In the genomic region with DNA sequence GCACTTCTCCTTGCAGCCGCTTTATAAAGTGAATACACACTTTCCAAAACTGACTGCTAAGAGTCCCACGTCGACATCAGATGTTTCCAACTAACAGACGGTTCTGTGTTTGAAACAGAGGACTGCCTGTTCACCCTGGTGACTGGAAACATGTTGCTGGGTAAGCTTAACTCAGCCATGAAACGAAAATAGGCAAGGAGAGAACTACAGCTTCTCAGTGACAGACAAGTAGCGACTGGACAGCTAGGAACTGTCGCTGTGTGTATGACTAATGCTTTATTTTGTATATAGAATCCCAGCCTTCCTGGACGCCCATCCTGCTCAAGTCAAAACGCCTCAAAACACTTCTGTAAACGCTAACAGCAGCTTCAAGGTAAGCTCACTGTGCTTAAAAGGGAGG, we compare ENCODE assay signal across 13 mouse cellular contexts. TPM values are rescaled to one million over a fixed set of nuclear protein-coding genes. Genes with fewer than 3 reads are reported as not detected.
DNase-seq lines count a peak whose midpoint lies in the region; ATAC-seq and TF ChIP-seq lines count a peak whose summit lies in the region.
"Had no signal": no experiment of that assay in that cellular context is flagged by ENCODE, and none has a peak within 500 bp of the region (broad histone marks: within the 10 kb centered on the region; RNA-seq: fewer than 3 reads in every experiment).

No protein-coding gene starts in this region.

- H3K4me2 ChIP-seq in heart, embryonic 14.5 days (ENCODE audit: low read length), result peak overlapping the region; percentile 52
- H3K4me2 ChIP-seq in limb, embryonic 13.5 days (replicated peaks), result peak overlapping the region; percentile 12; the same call in 1 of the 2 replicates

- H3K27ac ChIP-seq in heart, embryonic 14.5 days (replicated peaks in 1 of 2; ENCODE audit: control insufficient read depth in 1 of 2, insufficient read depth in 1 of 2, low read depth in 2 of 2, low read length in 2 of 2), result peak overlapping the region; percentile 54 to 56
- peak overlapping the region; percentile 25; the same call in 1 of the 2 replicates for H3K27ac ChIP-seq in embryonic fibroblast, embryonic 13.5 days (ENCODE audit: insufficient read depth, low read length)
- peak overlapping the region; percentile 74 for H3K27ac ChIP-seq in limb, embryonic 13.5 days

- no peak for TF ChIP-seq CTCF in embryonic fibroblast, embryonic 13.5 days (IDR thresholded peaks at IDR 0.05; ENCODE audit: borderline replicate concordance, insufficient read depth, low read length)

- 0 out of 2 replicates have a peak, but pooled peaks cover 4% of the 10 kb centered on the region for H3K9me3 ChIP-seq in heart, embryonic 14.5 days (ENCODE audit: control insufficient read depth, low read length)
- H3K9me3 ChIP-seq in limb, embryonic 13.5 days, result peaks cover 7% of the 10 kb centered on the region; the same call in 1 of the 2 replicates

- H3K9ac ChIP-seq in heart, embryonic 14.5 days (ENCODE audit: low read length), result peak overlapping the region; percentile 56
- no peak overlapping the region for H3K9ac ChIP-seq in limb, embryonic 13.5 days
- H3K9ac ChIP-seq: liver, postnatal 0 days had no signal

- H3K4me1 ChIP-seq in heart, embryonic 14.5 days (ENCODE audit: control insufficient read depth in 2 of 2, insufficient read depth in 2 of 2, low read length in 2 of 2), result no peaks in the 10 kb centered on the region
- no peaks in the 10 kb centered on the region for H3K4me1 ChIP-seq in embryonic fibroblast, embryonic 13.5 days (ENCODE audit: control insufficient read depth, insufficient read depth, low read length)
- H3K4me1 ChIP-seq in limb, embryonic 13.5 days, result peaks cover 6% of the 10 kb centered on the region; the same call in 1 of the 2 replicates

- ATAC-seq in heart, embryonic 14.5 days (ENCODE audit: insufficient number of reproducible peaks, insufficient read depth, low FRiP score, low read depth), result no peak
- ATAC-seq in limb, embryonic 13.5 days (ENCODE audit: low FRiP score, low read depth), result 0 out of 2 replicates have a peak, but pooled peaks have one; percentile 57
- ATAC-seq: liver, postnatal 0 days; Patski had no signal

- WGBS in heart, embryonic 14.5 days, result 41% methylated on average over 10 of the region's 10 CpGs
- 65% methylated on average over 10 of the region's 10 CpGs for WGBS in limb, embryonic 13.5 days

- H3K27me3 ChIP-seq in heart, embryonic 14.5 days (ENCODE audit: control insufficient read depth, insufficient read depth, low read length), result no peaks in the 10 kb centered on the region
- H3K27me3 ChIP-seq in limb, embryonic 13.5 days, result no peaks in the 10 kb centered on the region
- H3K27me3 ChIP-seq: Patski had no signal

- H3K4me3 ChIP-seq in heart, embryonic 14.5 days (ENCODE audit: control insufficient read depth in 1 of 2, insufficient read depth in 1 of 2, low read depth in 1 of 2, low read length in 2 of 2), result peak overlapping the region; percentile 9 to 17; a peak in 3 of 4 replicates
- H3K4me3 ChIP-seq in embryonic fibroblast, embryonic 13.5 days (ENCODE audit: insufficient read depth, low read length), result no peak overlapping the region
- no peak overlapping the region for H3K4me3 ChIP-seq in limb, embryonic 13.5 days

- no peak for TF ChIP-seq POLR2A in embryonic fibroblast, embryonic 13.5 days (IDR thresholded peaks at IDR 0.05; ENCODE audit: low read depth, low read length)

- H3K36me3 ChIP-seq in heart, embryonic 14.5 days (ENCODE audit: control insufficient read depth, insufficient read depth, low read length), result no peaks in the 10 kb centered on the region
- H3K36me3 ChIP-seq in limb, embryonic 13.5 days, result 0 out of 2 replicates have a peak, but pooled peaks cover 3% of the 10 kb centered on the region

- DNase-seq in heart, adult 11 months, result no peak
- DNase-seq in brain, adult 2 months (ENCODE audit: low read depth, low spot score), result peak; percentile 56
- DNase-seq in urinary bladder, postnatal 10 days (ENCODE audit: low spot score), result no peak
- no peak for DNase-seq in urinary bladder, postnatal 14 days (ENCODE audit: low spot score)
- DNase-seq: cerebellum, adult 11-12 months; embryo, embryonic 11 days; kidney, postnatal 10 days; liver, postnatal 0 days; thymus, adult 18-20 months had no signal

RNA-seq across cellular contexts. Expression of a gene that starts 21.3 kb away (rescaled TPM):
- polyA plus RNA-seq in heart, embryonic 14.5 days (2014; fragmentation: Nextera tagmentation; extraction: Ambion mirVana), result 5.4 and 5.7 TPM in 2 replicates
- polyA plus RNA-seq in embryonic fibroblast, embryonic 13.5 days (2011; ENCODE audit: insufficient read length, low read depth, missing spikeins), result 8.8 and 9.5 TPM in 2 replicates
- 6.7 and 7.3 TPM in 2 replicates for polyA plus RNA-seq in limb, embryonic 13.5 days (2015; fragmentation: Nextera tagmentation; extraction: Ambion mirVana)

Comparison
In these comparisons a context has a peak if more than half of its experiments do, and no peak if none do; other contexts are left out.
1. H3K4me3 ChIP-seq: peak in heart, embryonic 14.5 days (2 of 2); none in embryonic fibroblast, embryonic 13.5 days (single experiment) and limb, embryonic 13.5 days (single experiment).
2. Peak in every context shown above with its lines, with median percentiles within 50 percentile points of each other: H3K27ac ChIP-seq.